Mouse (Mus musculus): Measurements from ENCODE around the gene Isl1.

DNA sequence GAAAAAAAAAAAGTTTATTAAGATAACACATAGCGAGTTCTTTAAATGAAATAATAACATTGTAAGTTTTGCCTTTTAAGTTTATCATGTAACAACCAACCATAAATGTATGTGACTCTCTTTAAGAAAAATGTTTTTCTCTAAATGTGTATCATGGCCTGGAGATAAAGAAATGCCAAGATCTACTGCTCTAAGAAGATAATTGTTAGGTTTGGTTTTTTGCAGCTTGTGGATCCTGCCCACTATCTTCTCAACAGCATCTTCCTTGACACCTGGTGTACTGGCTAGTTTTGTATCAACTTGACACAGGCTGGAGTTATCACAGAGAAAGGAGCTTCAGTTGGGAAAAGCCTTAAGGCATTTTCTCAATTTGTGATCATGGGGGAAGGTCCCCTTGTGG lies 19.8 kb downstream of the Isl1 start:
- TF ChIP-seq CTCF (IDR thresholded peaks at IDR 0.05; ENCODE audit: control insufficient read depth, insufficient read depth, insufficient replicate concordance, low read depth, low read length), result no peak
- no peak for TF ChIP-seq POLR2A (IDR thresholded peaks at IDR 0.05; ENCODE audit: control insufficient read depth, low read depth, low read length)
